Mouse (Mus musculus): ENCODE measurements at regions not wholly inside any gene's neighbourhood (a gene's known extent, or its start where the extent isn't known, plus 50 kb on each side); places are given as distances from the start of the nearest gene placed in this dataset.

- TF ChIP-seq CTCF (IDR thresholded peaks at IDR 0.05; ENCODE audit: low read depth, low read length) = no peak
- no peak for TF ChIP-seq POLR2A (IDR thresholded peaks at IDR 0.05; ENCODE audit: extremely low read depth, insufficient read depth, low read length)
Measured at GRCm38 (mm10) chr8:60810955-60811354, 79.3 kb upstream of the Hpf1 start.
